Mouse (Mus musculus) hindbrain, embryonic 11.5 days (tissue): ENCODE data around the gene Borcs6. TPM values are rescaled to one million over a fixed set of nuclear protein-coding genes. Genes with fewer than 3 reads are reported as not detected.
A peak's percentile ranks its signal among the peaks of the same experiment; 100 is the strongest.

ENCODE experiments used
- ATAC-seq: fragments of 200-750 bp; cut with Nextera tagmentation; 2 replicates; pipeline ENCODE4 v1.8.0; 2017; ENCODE audit warnings: mild to moderate bottlenecking, moderate TSS enrichment, moderate library complexity; ENCODE audit not compliant: low FRiP score
- DNase-seq: peaks from one replicate; pipeline ENCODE4 v3.0.0-alpha.2; 2015; ENCODE audit warnings: low spot score
- H3K27ac ChIP-seq: fragments of 300-500 bp; sonication (generic); 2 replicates; pipeline ENCODE4 v1.5.1; 2014; ENCODE audit warnings: mild to moderate bottlenecking, low read depth, low read length
- H3K27me3 ChIP-seq: fragments of 300-500 bp; sonication (generic); 2 replicates; pipeline ENCODE4 v1.6.1; 2014; ENCODE audit warnings: mild to moderate bottlenecking, low read length, moderate library complexity, mixed read lengths; ENCODE audit not compliant: control insufficient read depth, insufficient read depth
- H3K36me3 ChIP-seq: fragments of 300-500 bp; sonication (generic); 2 replicates; pipeline ENCODE4 v1.6.1; 2014; ENCODE audit warnings: mild to moderate bottlenecking, low read length, moderate library complexity, mixed read lengths; ENCODE audit not compliant: control insufficient read depth, insufficient read depth
- H3K4me1 ChIP-seq: fragments of 300-500 bp; sonication (generic); replicated peaks from 2 replicates; pipeline ENCODE4 v1.6.1; 2014; ENCODE audit warnings: low read length, mixed read lengths; ENCODE audit not compliant: control insufficient read depth, insufficient read depth
- H3K4me2 ChIP-seq: fragments of 300-500 bp; sonication (generic); replicated peaks from 2 replicates; pipeline ENCODE4 v1.6.1; 2014; ENCODE audit warnings: mild to moderate bottlenecking, low read depth, low read length
- H3K4me3 ChIP-seq: fragments of 300-500 bp; sonication (generic); 2 replicates; pipeline ENCODE4 v1.5.1; 2014; ENCODE audit warnings: low read depth, low read length
- H3K9ac ChIP-seq: fragments of 300-500 bp; sonication (generic); 2 replicates; pipeline ENCODE4 v1.6.1; 2014; ENCODE audit warnings: low read depth, low read length
- H3K9me3 ChIP-seq: fragments of 300-500 bp; sonication (generic); 2 replicates; pipeline ENCODE4 v1.6.1; 2016; ENCODE audit warnings: low read length; ENCODE audit not compliant: control insufficient read depth
- WGBS: fragments of 180-500 bp; shearing (Covaris S2); extraction: QIAGEN DNeasy Blood & Tissue Kit; methylation state at CpG from one replicate; pipeline ENCODE4 v1.1.7; 2014; 5-methylcytosine and 5-hydroxymethylcytosine counted together
- polyA plus RNA-seq: library from polyadenylated mRNA; unstranded; fragments of >200 nt; fragmentation: Nextera tagmentation; extraction: Ambion mirVana; gene quantifications from 2 replicates; pipeline ENCODE4 v1.2.1, GENCODE M21; 2014

The Borcs6 gene
- polyA plus RNA-seq, 1 experiment from 2014 or later = 9.8 TPM

GRCm38 (mm10) chr11:69045531-69046394 lies 13.8 kb upstream of the Borcs6 start, which contains the start of gene Aurkb:
Gene Aurkb, plus strand, starts transcription at chr11:69045647.
- WGBS = 1% methylated on average over 53 of the region's 54 CpGs
- H3K4me1 ChIP-seq = no peaks in the 10 kb centered on the region
- H3K27me3 ChIP-seq = no peaks in the 10 kb centered on the region
- peak within 1 kb of the TSS; percentile 85 for H3K4me2 ChIP-seq
- H3K4me3 ChIP-seq = peak within 1 kb of the TSS; percentile 71
- peak within 1 kb of the TSS; percentile 78 for H3K9ac ChIP-seq
- peak within 1 kb of the TSS; percentile 73 for H3K27ac ChIP-seq
- peak; percentile 78 for ATAC-seq
- DNase-seq = peak; percentile 91
- peaks cover 6% of the 10 kb centered on the region; the same call in 1 of the 2 replicates for H3K36me3 ChIP-seq
- no peaks in the 10 kb centered on the region for H3K9me3 ChIP-seq

GRCm38 (mm10) chr11:69046395-69046774 lies 13.1 kb upstream of the Borcs6 start:
- peak overlapping the region; percentile 85 for H3K4me2 ChIP-seq
- DNase-seq = no peak
- 17% methylated on average over 9 of the region's 9 CpGs for WGBS
- no peak overlapping the region for H3K27ac ChIP-seq
- H3K9ac ChIP-seq = peak overlapping the region; percentile 78
- ATAC-seq = no peak
- H3K4me3 ChIP-seq = peak overlapping the region; percentile 71
- H3K36me3 ChIP-seq = peaks cover 9% of the 10 kb centered on the region; the same call in 1 of the 2 replicates
- H3K9me3 ChIP-seq = no peaks in the 10 kb centered on the region
- no peaks in the 10 kb centered on the region for H3K4me1 ChIP-seq
- no peaks in the 10 kb centered on the region for H3K27me3 ChIP-seq

- Histone ChIP-seq H3K9me3 (no peaks in the 10 kb centered on the region), H3K4me3 (no peak overlapping the region), H3K9ac (no peak overlapping the region), H3K27ac (no peak overlapping the region), H3K4me2 (peak overlapping the region; percentile 85; the same call in 1 of the 2 replicates), H3K36me3 (peaks cover 9% of the 10 kb centered on the region; the same call in 1 of the 2 replicates), H3K27me3 (no peaks in the 10 kb centered on the region), H3K4me1 (no peaks in the 10 kb centered on the region)
- DNase-seq (no peak), ATAC-seq (no peak)
- 92% methylated on average over 12 of the region's 12 CpGs for WGBS
These were observed 11.9 kb upstream of the Borcs6 start for GRCm38 (mm10) chr11:69047592-69047991.

- DNase-seq (no peak), ATAC-seq (no peak)
- Histone ChIP-seq H3K36me3 (peaks cover 9% of the 10 kb centered on the region; the same call in 1 of the 2 replicates), H3K9me3 (no peaks in the 10 kb centered on the region), H3K27ac (no peak overlapping the region), H3K27me3 (no peaks in the 10 kb centered on the region), H3K4me1 (no peaks in the 10 kb centered on the region), H3K4me3 (no peak overlapping the region), H3K4me2 (no peak overlapping the region), H3K9ac (no peak overlapping the region)
- 94% methylated on average over 14 of the region's 14 CpGs for WGBS
These were observed 11.4 kb upstream of the Borcs6 start for GRCm38 (mm10) chr11:69048151-69048550.

GRCm38 (mm10) chr11:69050748-69051147 lies 8.8 kb upstream of the Borcs6 start:
- H3K4me2 ChIP-seq = no peak overlapping the region
- no peaks in the 10 kb centered on the region for H3K4me1 ChIP-seq
- no peaks in the 10 kb centered on the region for H3K27me3 ChIP-seq
- no peaks in the 10 kb centered on the region for H3K9me3 ChIP-seq
- no peak overlapping the region for H3K27ac ChIP-seq
- H3K9ac ChIP-seq = no peak overlapping the region
- ATAC-seq (no peak), DNase-seq (no peak)
- 86% methylated on average over 8 of the region's 8 CpGs for WGBS
- H3K36me3 ChIP-seq = peaks cover 9% of the 10 kb centered on the region; the same call in 1 of the 2 replicates
- H3K4me3 ChIP-seq = no peak overlapping the region

GRCm38 (mm10) chr11:69051771-69052170 lies 7.7 kb upstream of the Borcs6 start:
- H3K9me3 ChIP-seq = no peaks in the 10 kb centered on the region
- H3K36me3 ChIP-seq = peaks cover 9% of the 10 kb centered on the region; the same call in 1 of the 2 replicates
- no peaks in the 10 kb centered on the region for H3K4me1 ChIP-seq
- H3K4me2 ChIP-seq = no peak overlapping the region
- H3K4me3 ChIP-seq = no peak overlapping the region
- ATAC-seq (no peak), DNase-seq (no peak)
- H3K27me3 ChIP-seq = no peaks in the 10 kb centered on the region
- 71% methylated on average over 4 of the region's 4 CpGs for WGBS
- no peak overlapping the region for H3K27ac ChIP-seq
- H3K9ac ChIP-seq = no peak overlapping the region

- Histone ChIP-seq H3K4me3 (no peak overlapping the region), H3K27ac (no peak overlapping the region), H3K9me3 (no peaks in the 10 kb centered on the region), H3K4me2 (no peak overlapping the region), H3K9ac (no peak overlapping the region), H3K27me3 (no peaks in the 10 kb centered on the region), H3K36me3 (peaks cover 9% of the 10 kb centered on the region; the same call in 1 of the 2 replicates), H3K4me1 (no peaks in the 10 kb centered on the region)
- ATAC-seq (no peak), DNase-seq (no peak)
- 94% methylated on average over 2 of the region's 2 CpGs for WGBS
These were observed 6.6 kb upstream of the Borcs6 start for GRCm38 (mm10) chr11:69052824-69053421.

- no peaks in the 10 kb centered on the region for H3K27me3 ChIP-seq
- no peak overlapping the region for H3K9ac ChIP-seq
- ATAC-seq (no peak), DNase-seq (no peak)
- H3K36me3 ChIP-seq = peaks cover 9% of the 10 kb centered on the region; the same call in 1 of the 2 replicates
- H3K9me3 ChIP-seq = no peaks in the 10 kb centered on the region
- H3K4me1 ChIP-seq = 0 out of 2 replicates have a peak, but pooled peaks cover 2% of the 10 kb centered on the region
- no peak overlapping the region for H3K4me2 ChIP-seq
- H3K4me3 ChIP-seq = no peak overlapping the region
- WGBS = 77% methylated on average over 3 of the region's 3 CpGs
- no peak overlapping the region for H3K27ac ChIP-seq
These were observed 5.7 kb upstream of the Borcs6 start for GRCm38 (mm10) chr11:69053848-69054247.
